Mouse (Mus musculus): ENCODE data around the gene Tesk1. TPM values are rescaled to one million over a fixed set of nuclear protein-coding genes. Genes with fewer than 3 reads are reported as not detected.
A peak's percentile ranks its signal among the peaks of the same experiment; 100 is the strongest.

The Tesk1 gene
- polyA plus RNA-seq, 1 experiment: 40.4 TPM

- Histone ChIP-seq H3K36me3 (ENCODE audit: control insufficient read depth, insufficient read depth) (no peaks in the 10 kb centered on the region), H3ac (ENCODE audit: control insufficient read depth, insufficient read length) (no peak within 1 kb of the TSS), H3K27me3 (ENCODE audit: control insufficient read depth, insufficient read depth, insufficient read length) (no peaks in the 10 kb centered on the region), H3K4me3 (no peak within 1 kb of the TSS), H3K4me2 (ENCODE audit: low read depth) (peak within 1 kb of the TSS; percentile 24), H3K79me2 (ENCODE audit: control insufficient read depth, insufficient read depth) (no peaks in the 10 kb centered on the region)
- no peak for TF ChIP-seq E2F4 (IDR thresholded peaks at IDR 0.05; ENCODE audit: insufficient read depth)
- no peak for TF ChIP-seq TCF12 (IDR thresholded peaks at IDR 0.05; ENCODE audit: insufficient read depth, poor library complexity, severe bottlenecking)
- TF ChIP-seq MYOG (IDR thresholded peaks at IDR 0.05; ENCODE audit: control insufficient read depth in 1 of 3, insufficient read depth in 1 of 3, insufficient read length in 2 of 3, low read depth in 2 of 3): no peak
- TF ChIP-seq POLR2A (IDR thresholded peaks at IDR 0.05; ENCODE audit: insufficient read length, low read depth): no peak
- no peak for TF ChIP-seq MAX (IDR thresholded peaks at IDR 0.05; ENCODE audit: low read depth)
- TF ChIP-seq SRF (IDR thresholded peaks at IDR 0.05; ENCODE audit: control insufficient read depth, insufficient read length, low read depth): no peak
- TF ChIP-seq POLR2AphosphoS2 (IDR thresholded peaks at IDR 0.05; ENCODE audit: insufficient read length, low read depth): no peak
- no peak for TF ChIP-seq TCF3 (IDR thresholded peaks at IDR 0.05; ENCODE audit: insufficient read length, low read depth)
- no peak for TF ChIP-seq REST (IDR thresholded peaks at IDR 0.05; ENCODE audit: insufficient read depth, insufficient read length)
- no peak for TF ChIP-seq MYOD1 (IDR thresholded peaks at IDR 0.05; ENCODE audit: control insufficient read depth in 1 of 3, insufficient read length in 2 of 3, low read depth in 2 of 3)
- no peak for TF ChIP-seq CEBPB (IDR thresholded peaks at IDR 0.05; ENCODE audit: insufficient read depth, poor library complexity, severe bottlenecking)
- no peak for TF ChIP-seq USF1 (IDR thresholded peaks at IDR 0.05; ENCODE audit: low read depth)
These were observed 12.5 kb downstream of the Tesk1 start, which contains the start of gene Cd72 for GRCm38 (mm10) chr4:43454041-43454836. Gene Cd72, minus strand, starts transcription at chr4:43454628.

DNA sequence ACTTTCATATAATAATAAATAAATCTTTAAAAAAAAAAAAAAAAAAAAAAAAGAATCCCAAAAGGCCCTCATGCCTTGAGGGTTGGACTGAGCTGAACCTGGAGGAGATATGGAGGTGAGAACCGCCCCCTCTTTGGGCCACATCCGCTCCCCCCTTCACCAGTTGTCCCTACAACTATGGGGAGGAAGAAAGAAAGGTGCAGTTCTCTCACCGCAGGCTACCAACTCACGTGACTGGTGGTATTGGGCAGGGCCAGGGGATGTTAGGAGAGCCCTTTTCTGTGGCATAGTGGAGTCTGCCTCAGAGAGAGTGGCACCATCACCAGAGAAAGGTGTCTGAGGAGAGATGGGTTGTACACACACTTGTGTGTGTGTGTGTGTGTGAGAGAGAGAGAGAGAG, 14.7 kb downstream of the Tesk1 start:
- no peaks in the 10 kb centered on the region for H3K27me3 ChIP-seq (ENCODE audit: control insufficient read depth, insufficient read depth, insufficient read length)
- H3K79me2 ChIP-seq (ENCODE audit: control insufficient read depth, insufficient read depth): no peaks in the 10 kb centered on the region
- TF ChIP-seq POLR2A (IDR thresholded peaks at IDR 0.05; ENCODE audit: insufficient read length, low read depth) (no peak), TCF3 (IDR thresholded peaks at IDR 0.05; ENCODE audit: insufficient read length, low read depth) (no peak), E2F4 (IDR thresholded peaks at IDR 0.05; ENCODE audit: insufficient read depth) (no peak), CEBPB (IDR thresholded peaks at IDR 0.05; ENCODE audit: insufficient read depth, poor library complexity, severe bottlenecking) (no peak), USF1 (IDR thresholded peaks at IDR 0.05; ENCODE audit: low read depth) (no peak)
- no peak overlapping the region for H3K4me2 ChIP-seq (ENCODE audit: low read depth)
- H3ac ChIP-seq (ENCODE audit: control insufficient read depth, insufficient read length): no peak overlapping the region
- no peaks in the 10 kb centered on the region for H3K36me3 ChIP-seq (ENCODE audit: control insufficient read depth, insufficient read depth)
- H3K4me3 ChIP-seq: no peak overlapping the region

DNA sequence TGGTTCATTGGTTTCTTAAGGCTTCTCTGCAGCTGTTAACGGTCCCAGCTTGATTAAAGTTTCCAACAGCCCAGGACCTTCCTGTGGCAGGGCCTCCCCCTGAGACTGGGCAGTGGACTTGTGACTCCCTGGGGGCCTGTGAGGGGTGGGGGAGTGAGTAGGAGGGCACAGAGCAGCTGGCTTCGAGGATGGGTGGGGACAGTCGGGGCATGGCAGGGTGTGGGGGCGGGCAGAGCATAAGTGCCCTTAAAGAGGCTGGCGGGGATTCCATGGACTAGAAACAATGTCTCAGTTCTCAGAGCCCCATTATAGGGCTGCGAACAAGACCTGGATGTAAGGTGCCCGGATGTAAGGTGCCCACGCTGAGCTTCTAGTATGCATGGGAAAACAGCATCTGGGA, 15.4 kb downstream of the Tesk1 start:
- H3K4me2 ChIP-seq (ENCODE audit: low read depth): no peak overlapping the region
- no peaks in the 10 kb centered on the region for H3K36me3 ChIP-seq (ENCODE audit: control insufficient read depth, insufficient read depth)
- TF ChIP-seq SRF (IDR thresholded peaks at IDR 0.05; ENCODE audit: control insufficient read depth, insufficient read length, low read depth) (no peak), MYOD1 (IDR thresholded peaks at IDR 0.05; ENCODE audit: control insufficient read depth in 1 of 3, insufficient read length in 2 of 3, low read depth in 2 of 3) (peak in 2 of 3 experiments; percentile 48 to 90), E2F4 (IDR thresholded peaks at IDR 0.05; ENCODE audit: insufficient read depth) (no peak), REST (IDR thresholded peaks at IDR 0.05; ENCODE audit: insufficient read depth, insufficient read length) (no peak), POLR2A (IDR thresholded peaks at IDR 0.05; ENCODE audit: insufficient read length, low read depth) (no peak), MYOG (IDR thresholded peaks at IDR 0.05; ENCODE audit: control insufficient read depth in 1 of 3, insufficient read depth in 1 of 3, insufficient read length in 2 of 3, low read depth in 2 of 3) (peak in 1 of 3 experiments; percentile 86), TCF3 (IDR thresholded peaks at IDR 0.05; ENCODE audit: insufficient read length, low read depth) (no peak)
- H3K27me3 ChIP-seq (ENCODE audit: control insufficient read depth, insufficient read depth, insufficient read length): no peaks in the 10 kb centered on the region
- H3K79me2 ChIP-seq (ENCODE audit: control insufficient read depth, insufficient read depth): no peaks in the 10 kb centered on the region
- H3ac ChIP-seq (ENCODE audit: control insufficient read depth, insufficient read length): no peak overlapping the region
- no peak overlapping the region for H3K4me3 ChIP-seq

DNA sequence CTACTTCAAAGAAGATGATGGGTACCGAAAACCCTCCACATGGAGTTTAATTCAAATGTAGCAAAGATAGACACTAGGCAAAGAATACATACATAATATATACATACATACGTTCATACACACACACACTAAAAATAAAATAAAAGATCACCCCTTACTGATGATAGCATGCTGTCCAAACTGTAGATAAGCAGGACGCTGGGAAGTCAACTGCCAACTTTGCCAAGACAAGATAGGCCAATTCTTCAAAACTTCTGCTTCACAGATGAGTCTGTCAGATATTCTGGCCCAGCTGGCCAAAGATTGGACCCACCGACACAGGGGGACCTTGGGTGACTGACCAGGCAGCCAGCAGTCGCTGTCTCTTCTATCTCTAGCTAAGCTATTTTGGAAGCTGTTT, 21.4 kb downstream of the Tesk1 start:
- no peaks in the 10 kb centered on the region for H3K36me3 ChIP-seq (ENCODE audit: control insufficient read depth, insufficient read depth)
- H3ac ChIP-seq (ENCODE audit: control insufficient read depth, insufficient read length): no peak overlapping the region
- no peak overlapping the region for H3K4me3 ChIP-seq
- TF ChIP-seq MYOD1 (IDR thresholded peaks at IDR 0.05; ENCODE audit: control insufficient read depth in 1 of 3, insufficient read length in 2 of 3, low read depth in 2 of 3) (no peak), TCF3 (IDR thresholded peaks at IDR 0.05; ENCODE audit: insufficient read length, low read depth) (no peak), TCF12 (IDR thresholded peaks at IDR 0.05; ENCODE audit: insufficient read depth, poor library complexity, severe bottlenecking) (no peak), MAX (IDR thresholded peaks at IDR 0.05; ENCODE audit: low read depth) (no peak), E2F4 (IDR thresholded peaks at IDR 0.05; ENCODE audit: insufficient read depth) (no peak), CEBPB (IDR thresholded peaks at IDR 0.05; ENCODE audit: insufficient read depth, poor library complexity, severe bottlenecking) (no peak), POLR2AphosphoS2 (IDR thresholded peaks at IDR 0.05; ENCODE audit: insufficient read length, low read depth) (no peak), MYOG (IDR thresholded peaks at IDR 0.05; ENCODE audit: control insufficient read depth in 1 of 3, insufficient read depth in 1 of 3, insufficient read length in 2 of 3, low read depth in 2 of 3) (no peak), USF1 (IDR thresholded peaks at IDR 0.05; ENCODE audit: low read depth) (no peak)
- H3K4me2 ChIP-seq (ENCODE audit: low read depth): no peak overlapping the region
- no peaks in the 10 kb centered on the region for H3K79me2 ChIP-seq (ENCODE audit: control insufficient read depth, insufficient read depth)
- H3K27me3 ChIP-seq (ENCODE audit: control insufficient read depth, insufficient read depth, insufficient read length): no peaks in the 10 kb centered on the region

GRCm38 (mm10) chr4:43465935-43466334, 24.2 kb downstream of the Tesk1 start:
- TF ChIP-seq SRF (IDR thresholded peaks at IDR 0.05; ENCODE audit: control insufficient read depth, insufficient read length, low read depth) (no peak), TCF3 (IDR thresholded peaks at IDR 0.05; ENCODE audit: insufficient read length, low read depth) (no peak), CEBPB (IDR thresholded peaks at IDR 0.05; ENCODE audit: insufficient read depth, poor library complexity, severe bottlenecking) (no peak), E2F4 (IDR thresholded peaks at IDR 0.05; ENCODE audit: insufficient read depth) (no peak), MYOD1 (IDR thresholded peaks at IDR 0.05; ENCODE audit: control insufficient read depth in 1 of 3, insufficient read length in 2 of 3, low read depth in 2 of 3) (no peak), REST (IDR thresholded peaks at IDR 0.05; ENCODE audit: insufficient read depth, insufficient read length) (no peak), TCF12 (IDR thresholded peaks at IDR 0.05; ENCODE audit: insufficient read depth, poor library complexity, severe bottlenecking) (no peak), MYOG (IDR thresholded peaks at IDR 0.05; ENCODE audit: control insufficient read depth in 1 of 3, insufficient read depth in 1 of 3, insufficient read length in 2 of 3, low read depth in 2 of 3) (no peak), USF1 (IDR thresholded peaks at IDR 0.05; ENCODE audit: low read depth) (no peak), POLR2A (IDR thresholded peaks at IDR 0.05; ENCODE audit: insufficient read length, low read depth) (no peak), MAX (IDR thresholded peaks at IDR 0.05; ENCODE audit: low read depth) (no peak), POLR2AphosphoS2 (IDR thresholded peaks at IDR 0.05; ENCODE audit: insufficient read length, low read depth) (no peak)
- H3K4me3 ChIP-seq: no peak overlapping the region
- H3K4me2 ChIP-seq (ENCODE audit: low read depth): no peak overlapping the region
- H3ac ChIP-seq (ENCODE audit: control insufficient read depth, insufficient read length): no peak overlapping the region
- no peaks in the 10 kb centered on the region for H3K79me2 ChIP-seq (ENCODE audit: control insufficient read depth, insufficient read depth)
- H3K36me3 ChIP-seq (ENCODE audit: control insufficient read depth, insufficient read depth): no peaks in the 10 kb centered on the region
- H3K27me3 ChIP-seq (ENCODE audit: control insufficient read depth, insufficient read depth, insufficient read length): no peaks in the 10 kb centered on the region

All from myocyte (in vitro differentiated cells).